Mouse (Mus musculus): ENCODE measurements around the gene Dlg2. TPM values are rescaled to one million over a fixed set of nuclear protein-coding genes. Genes with fewer than 3 reads are reported as not detected.

Gene Dlg2
- polyA plus RNA-seq, 1 experiment = 0.85 TPM

- no peaks in the 10 kb centered on the region for H3K36me3 ChIP-seq (ENCODE audit: control insufficient read depth, insufficient read depth, low read length, poor library complexity, severe bottlenecking)
- no peak overlapping the region for H3K27ac ChIP-seq (ENCODE audit: insufficient read depth, low read length)
- H3K27me3 ChIP-seq (ENCODE audit: control insufficient read depth, insufficient read depth, low read length, poor library complexity, severe bottlenecking) = no peaks in the 10 kb centered on the region
- no peak overlapping the region for H3K9ac ChIP-seq (ENCODE audit: low read depth, poor library complexity, severe bottlenecking)
- H3K4me3 ChIP-seq (ENCODE audit: low read depth, low read length) = no peak overlapping the region
- no peaks in the 10 kb centered on the region for H3K9me3 ChIP-seq (replicated peaks; ENCODE audit: control insufficient read depth, insufficient read depth, low read length, poor library complexity, severe bottlenecking)
- no peak for TF ChIP-seq EP300 (IDR thresholded peaks at IDR 0.05; ENCODE audit: insufficient read depth, low read depth, low read length)
- TF ChIP-seq CTCF (IDR thresholded peaks at IDR 0.05; ENCODE audit: low read depth, low read length) = no peak
- TF ChIP-seq POLR2A (IDR thresholded peaks at IDR 0.05; ENCODE audit: insufficient read depth, low read length) = no peak
- H3K4me1 ChIP-seq (ENCODE audit: control insufficient read depth, insufficient read depth, low read length) = no peaks in the 10 kb centered on the region
Measured at GRCm38 (mm10) chr7:91311177-91311576, 834.7 kb downstream of the Dlg2 start.

DNA sequence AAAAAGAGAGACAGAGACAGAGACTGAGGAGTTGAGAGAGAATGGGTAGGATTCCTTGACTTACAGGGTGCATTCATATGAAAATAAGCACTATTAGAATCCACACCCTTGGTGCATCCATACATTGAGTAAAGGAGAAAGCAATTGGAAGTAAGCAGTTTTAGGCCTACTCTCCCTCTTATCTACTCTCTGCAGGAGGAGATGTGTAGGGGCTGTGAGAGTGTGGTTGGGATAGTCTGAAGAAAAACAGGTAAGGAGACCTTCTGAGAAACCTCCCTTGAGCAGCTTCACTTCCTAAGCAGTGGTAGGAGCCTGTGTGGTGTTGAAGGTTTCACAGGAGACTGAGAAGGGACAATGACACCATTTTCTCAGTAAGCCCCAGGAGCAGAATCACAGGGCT is 868.6 kb downstream of the Dlg2 start:
- H3K27me3 ChIP-seq (ENCODE audit: control insufficient read depth, insufficient read depth, low read length, poor library complexity, severe bottlenecking) = no peaks in the 10 kb centered on the region

GRCm38 (mm10) chr7:91369821-91370321 is 893.4 kb downstream of the Dlg2 start:
- Histone ChIP-seq H3K36me3 (ENCODE audit: control insufficient read depth, insufficient read depth, low read length, poor library complexity, severe bottlenecking) (no peaks in the 10 kb centered on the region), H3K9me3 (replicated peaks; ENCODE audit: control insufficient read depth, insufficient read depth, low read length, poor library complexity, severe bottlenecking) (no peaks in the 10 kb centered on the region), H3K4me1 (ENCODE audit: control insufficient read depth, insufficient read depth, low read length) (no peaks in the 10 kb centered on the region), H3K9ac (ENCODE audit: low read depth, poor library complexity, severe bottlenecking) (no peak overlapping the region), H3K27ac (ENCODE audit: insufficient read depth, low read length) (no peak overlapping the region), H3K4me3 (ENCODE audit: low read depth, low read length) (no peak overlapping the region), H3K27me3 (ENCODE audit: control insufficient read depth, insufficient read depth, low read length, poor library complexity, severe bottlenecking) (no peaks in the 10 kb centered on the region)
- TF ChIP-seq CTCF (IDR thresholded peaks at IDR 0.05; ENCODE audit: low read depth, low read length) = no peak
- no peak for TF ChIP-seq POLR2A (IDR thresholded peaks at IDR 0.05; ENCODE audit: insufficient read depth, low read length)
- no peak for TF ChIP-seq EP300 (IDR thresholded peaks at IDR 0.05; ENCODE audit: insufficient read depth, low read depth, low read length)

More for the DNA sequence above, 868.6 kb downstream of the Dlg2 start:
- H3K9me3 ChIP-seq (replicated peaks; ENCODE audit: control insufficient read depth, insufficient read depth, low read length, poor library complexity, severe bottlenecking) = no peaks in the 10 kb centered on the region
- no peak overlapping the region for H3K9ac ChIP-seq (ENCODE audit: low read depth, poor library complexity, severe bottlenecking)
- no peak overlapping the region for H3K27ac ChIP-seq (ENCODE audit: insufficient read depth, low read length)
- H3K36me3 ChIP-seq (ENCODE audit: control insufficient read depth, insufficient read depth, low read length, poor library complexity, severe bottlenecking) = no peaks in the 10 kb centered on the region
- H3K4me1 ChIP-seq (ENCODE audit: control insufficient read depth, insufficient read depth, low read length) = no peaks in the 10 kb centered on the region
- TF ChIP-seq EP300 (IDR thresholded peaks at IDR 0.05; ENCODE audit: insufficient read depth, low read depth, low read length) (no peak), CTCF (IDR thresholded peaks at IDR 0.05; ENCODE audit: low read depth, low read length) (no peak), POLR2A (IDR thresholded peaks at IDR 0.05; ENCODE audit: insufficient read depth, low read length) (no peak)
- H3K4me3 ChIP-seq (ENCODE audit: low read depth, low read length) = no peak overlapping the region

GRCm38 (mm10) chr7:91382281-91382680 is 905.8 kb downstream of the Dlg2 start:
- Histone ChIP-seq H3K4me3 (ENCODE audit: low read depth, low read length) (no peak overlapping the region), H3K27me3 (ENCODE audit: control insufficient read depth, insufficient read depth, low read length, poor library complexity, severe bottlenecking) (no peaks in the 10 kb centered on the region), H3K36me3 (ENCODE audit: control insufficient read depth, insufficient read depth, low read length, poor library complexity, severe bottlenecking) (no peaks in the 10 kb centered on the region), H3K9me3 (replicated peaks; ENCODE audit: control insufficient read depth, insufficient read depth, low read length, poor library complexity, severe bottlenecking) (no peaks in the 10 kb centered on the region), H3K9ac (ENCODE audit: low read depth, poor library complexity, severe bottlenecking) (no peak overlapping the region), H3K4me1 (ENCODE audit: control insufficient read depth, insufficient read depth, low read length) (no peaks in the 10 kb centered on the region), H3K27ac (ENCODE audit: insufficient read depth, low read length) (no peak overlapping the region)
- TF ChIP-seq EP300 (IDR thresholded peaks at IDR 0.05; ENCODE audit: insufficient read depth, low read depth, low read length) (no peak), CTCF (IDR thresholded peaks at IDR 0.05; ENCODE audit: low read depth, low read length) (no peak), POLR2A (IDR thresholded peaks at IDR 0.05; ENCODE audit: insufficient read depth, low read length) (no peak)

GRCm38 (mm10) chr7:91383873-91384272 is 907.4 kb downstream of the Dlg2 start:
- no peaks in the 10 kb centered on the region for H3K36me3 ChIP-seq (ENCODE audit: control insufficient read depth, insufficient read depth, low read length, poor library complexity, severe bottlenecking)

DNA sequence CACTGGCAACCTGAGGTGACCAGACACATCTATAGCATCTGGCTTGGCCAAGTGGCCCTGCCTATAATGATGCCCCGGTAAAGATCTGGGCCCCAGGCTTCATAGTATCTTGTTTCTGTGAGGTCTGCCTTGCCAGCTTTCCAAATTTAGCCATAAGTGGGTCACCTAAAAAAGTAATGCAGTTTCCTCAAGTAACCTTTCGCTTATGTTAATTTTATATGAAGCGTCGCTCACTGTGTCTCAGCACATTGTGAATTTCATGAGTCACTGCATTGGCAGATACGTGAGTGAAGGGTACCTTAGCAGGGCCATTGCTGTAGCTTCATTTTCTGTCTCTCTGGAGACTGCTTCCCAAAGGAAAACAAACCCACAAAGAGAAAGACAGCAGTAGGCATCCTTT is 912.8 kb downstream of the Dlg2 start:
- Histone ChIP-seq H3K9ac (ENCODE audit: low read depth, poor library complexity, severe bottlenecking) (no peak overlapping the region), H3K27ac (ENCODE audit: insufficient read depth, low read length) (no peak overlapping the region), H3K4me3 (ENCODE audit: low read depth, low read length) (no peak overlapping the region), H3K4me1 (ENCODE audit: control insufficient read depth, insufficient read depth, low read length) (no peaks in the 10 kb centered on the region), H3K27me3 (ENCODE audit: control insufficient read depth, insufficient read depth, low read length, poor library complexity, severe bottlenecking) (no peaks in the 10 kb centered on the region), H3K9me3 (replicated peaks; ENCODE audit: control insufficient read depth, insufficient read depth, low read length, poor library complexity, severe bottlenecking) (no peaks in the 10 kb centered on the region), H3K36me3 (ENCODE audit: control insufficient read depth, insufficient read depth, low read length, poor library complexity, severe bottlenecking) (no peaks in the 10 kb centered on the region)
- TF ChIP-seq EP300 (IDR thresholded peaks at IDR 0.05; ENCODE audit: insufficient read depth, low read depth, low read length) (no peak), CTCF (IDR thresholded peaks at IDR 0.05; ENCODE audit: low read depth, low read length) (no peak), POLR2A (IDR thresholded peaks at IDR 0.05; ENCODE audit: insufficient read depth, low read length) (no peak)

More at GRCm38 (mm10) chr7:91383873-91384272, 907.4 kb downstream of the Dlg2 start:
- no peak overlapping the region for H3K27ac ChIP-seq (ENCODE audit: insufficient read depth, low read length)
- H3K4me1 ChIP-seq (ENCODE audit: control insufficient read depth, insufficient read depth, low read length) = no peaks in the 10 kb centered on the region
- no peak overlapping the region for H3K9ac ChIP-seq (ENCODE audit: low read depth, poor library complexity, severe bottlenecking)
- H3K4me3 ChIP-seq (ENCODE audit: low read depth, low read length) = no peak overlapping the region
- TF ChIP-seq CTCF (IDR thresholded peaks at IDR 0.05; ENCODE audit: low read depth, low read length) (no peak), POLR2A (IDR thresholded peaks at IDR 0.05; ENCODE audit: insufficient read depth, low read length) (no peak), EP300 (IDR thresholded peaks at IDR 0.05; ENCODE audit: insufficient read depth, low read depth, low read length) (no peak)
- no peaks in the 10 kb centered on the region for H3K27me3 ChIP-seq (ENCODE audit: control insufficient read depth, insufficient read depth, low read length, poor library complexity, severe bottlenecking)
- no peaks in the 10 kb centered on the region for H3K9me3 ChIP-seq (replicated peaks; ENCODE audit: control insufficient read depth, insufficient read depth, low read length, poor library complexity, severe bottlenecking)

All from ES-Bruce4 (cell line).